Comparison of ENCODE assay signal across 1 mouse cellular context in genomic region chr2:35110521-35110920, GRCm38 (mm10).
TF ChIP-seq lines count a peak whose summit lies in the region.

No protein-coding gene starts in this region.

TF ChIP-seq in CH12.LX, 34 proteins besides CTCF, POLR2A, EP300 and RAD21 (continued from another document):
- TF ChIP-seq CHD1 (IDR thresholded peaks at IDR 0.05; ENCODE audit: low read depth, low read length): 0 out of 2 replicates have a peak, but pooled peaks have one; percentile 30
- TF ChIP-seq POLR2AphosphoS2 (IDR thresholded peaks at IDR 0.05; ENCODE audit: low read depth, low read length): no peak
- no peak for TF ChIP-seq MAX (IDR thresholded peaks at IDR 0.05; ENCODE audit: low read length)
- peak; percentile 63; the same call in 1 of the 2 replicates for TF ChIP-seq ZNF384 (IDR thresholded peaks at IDR 0.05; ENCODE audit: low read depth, low read length)
- TF ChIP-seq ZKSCAN1 (IDR thresholded peaks at IDR 0.05; ENCODE audit: borderline replicate concordance, low read depth, low read length): no peak
